22 mouse cellular contexts compared by ENCODE assay signal in the genomic region with DNA sequence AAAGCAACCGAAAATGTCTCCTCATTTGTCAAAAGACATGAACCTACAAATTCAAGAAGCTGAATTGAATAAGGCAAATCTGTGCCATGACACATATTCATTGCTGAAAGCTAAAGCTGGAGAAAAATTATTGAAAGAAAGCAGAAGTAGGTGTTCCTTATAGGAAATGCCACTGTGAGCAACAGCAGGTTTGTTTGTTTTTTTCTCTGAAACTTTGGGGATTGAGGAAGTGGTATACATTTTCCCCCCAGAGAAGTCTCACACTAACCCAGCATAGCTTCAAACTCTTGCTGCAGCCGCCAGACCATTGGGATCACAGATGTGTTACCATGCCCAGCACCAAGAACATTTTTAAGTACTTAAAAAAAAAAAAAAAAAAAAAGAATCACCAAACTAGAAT.
"Had no signal": no experiment of that assay in that cellular context is flagged by ENCODE, and none has a peak within 500 bp of the region (broad histone marks: within the 10 kb centered on the region; RNA-seq: fewer than 3 reads in every experiment).

No protein-coding gene starts in this region.

- H3K36me3 ChIP-seq: limb, embryonic 12.5 days; limb, embryonic 15.5 days; liver, embryonic 13.5 days; midbrain, embryonic 10.5 days; midbrain, embryonic 13.5 days; neural tube, embryonic 12.5 days; neural tube, embryonic 15.5 days; stomach, embryonic 15.5 days had no signal

- H3K27me3 ChIP-seq: limb, embryonic 12.5 days; limb, embryonic 15.5 days; liver, embryonic 13.5 days; midbrain, embryonic 13.5 days; neural tube, embryonic 12.5 days; neural tube, embryonic 15.5 days; stomach, embryonic 15.5 days had no signal

- DNase-seq: kidney, adult 18-20 months; kidney, postnatal 25 days; layer of hippocampus, adult 9-11 months; left cerebral cortex, postnatal 4 days; liver, embryonic 13.5 days; lung, adult 2 months; lung, postnatal 14 days; lung, postnatal 4 days; right cerebral cortex, adult 18-20 months; right cerebral cortex, postnatal 14 days; right cerebral cortex, postnatal 4 days; thymus, adult 18-20 months; thymus, postnatal 4 days had no signal

- ATAC-seq: intestine, embryonic 16.5 days; midbrain, embryonic 13.5 days; midbrain, embryonic 16.5 days had no signal
